Mouse (Mus musculus) granulocyte monocyte progenitor cell, adult 5-6 weeks (primary cell): ENCODE data around the gene Scgb1b20. TPM values are rescaled to one million over a fixed set of nuclear protein-coding genes. Genes with fewer than 3 reads are reported as not detected.
"Not testable (repeated sequence)": the region's sequence is repeated elsewhere in the genome, so short reads cannot be mapped to it uniquely, and the experiment has no call there.

Experiments used
- ATAC-seq: replicated peaks from 2 replicates; pipeline ENCODE4 v1.8.0; 2016; ENCODE audit warnings: mild to moderate bottlenecking, moderate TSS enrichment, inconsistent platforms; ENCODE audit not compliant: poor library complexity, severe bottlenecking
- total RNA-seq, 2 experiments: library from RNA; stranded (forward) in 1 of 2; stranded (reverse) in 1 of 2; fragments of 200-712, 200-1000 nt in 1 of 2; fragments of >200 nt in 1 of 2; fragmentation: Nextera tagmentation in 1 of 2; gene quantifications; 2 replicates each; pipeline ENCODE4 v1.2.3; 2014 to 2017

The Scgb1b20 gene
- total RNA-seq (2014; fragmentation: Nextera tagmentation) (not detected in 2 replicates), total RNA-seq (2017) (not detected in 2 replicates)

- ATAC-seq, result not testable (repeated sequence)
Measured at GRCm38 (mm10) chr7:33372934-33373333, at the start of gene Scgb1b20. Gene Scgb1b20, plus strand, starts transcription at chr7:33373234.

DNA sequence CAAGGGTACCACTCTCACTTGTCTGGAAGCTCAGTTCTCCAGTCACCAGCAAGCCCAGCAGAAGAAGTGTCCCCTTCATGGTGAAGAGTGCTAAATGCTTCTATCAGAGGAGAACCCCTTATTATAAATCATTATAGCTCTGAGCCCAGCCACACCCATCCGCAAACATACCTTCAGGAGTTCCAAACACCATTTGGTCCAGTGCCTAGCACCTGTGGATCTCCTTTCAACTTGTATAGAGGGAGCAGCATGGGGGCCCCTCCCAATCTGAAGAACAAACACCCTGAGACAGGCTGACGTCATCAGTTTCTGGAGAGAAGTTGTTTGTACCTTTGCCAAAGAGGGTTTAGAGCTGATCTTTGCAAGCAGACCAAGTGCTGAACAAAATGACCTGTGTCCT, 6.8 kb upstream of the Scgb1b20 start, which contains the start of gene Scgb2b20:
Gene Scgb2b20, minus strand, starts transcription at position 101 of the 400 bp plus-strand sequence.
- ATAC-seq, result not testable (repeated sequence)

GRCm38 (mm10) chr7:33399749-33400148, 26.7 kb downstream of the Scgb1b20 start:
- not testable (repeated sequence) for ATAC-seq

GRCm38 (mm10) chr7:33401650-33402049, 28.6 kb downstream of the Scgb1b20 start:
- no peak for ATAC-seq

GRCm38 (mm10) chr7:33409681-33410080, 36.6 kb downstream of the Scgb1b20 start:
- ATAC-seq, result not testable (repeated sequence)

Other genes with a start within 250 kb of the Scgb1b20 start
- gene Scgb2b18, start 199.4 kb upstream of the Scgb1b20 start, total RNA-seq (2014; fragmentation: Nextera tagmentation), result not detected in 2 replicates
- gene Scgb2b18, start 199.4 kb upstream of the Scgb1b20 start, total RNA-seq (2017), result not detected in 2 replicates
- not detected in 2 replicates for gene Scgb1b18, start 187.7 kb upstream of the Scgb1b20 start, total RNA-seq (2014; fragmentation: Nextera tagmentation)
- not detected in 2 replicates for gene Scgb1b18, start 187.7 kb upstream of the Scgb1b20 start, total RNA-seq (2017)
- not detected in 2 replicates for gene Scgb2b19, start 92.9 kb upstream of the Scgb1b20 start, total RNA-seq (2014; fragmentation: Nextera tagmentation)
- not detected in 2 replicates for gene Scgb2b19, start 92.9 kb upstream of the Scgb1b20 start, total RNA-seq (2017)
- gene Scgb1b19, start 85.9 kb upstream of the Scgb1b20 start, total RNA-seq (2014; fragmentation: Nextera tagmentation), result not detected in 2 replicates
- not detected in 2 replicates for gene Scgb1b19, start 85.9 kb upstream of the Scgb1b20 start, total RNA-seq (2017)
- not detected in 2 replicates for gene Scgb2b20, start 6.9 kb upstream of the Scgb1b20 start, total RNA-seq (2014; fragmentation: Nextera tagmentation)
- gene Scgb2b20, start 6.9 kb upstream of the Scgb1b20 start, total RNA-seq (2017), result not detected in 2 replicates
- not detected in 2 replicates for gene Scgb2b21, start 147.2 kb downstream of the Scgb1b20 start, total RNA-seq (2014; fragmentation: Nextera tagmentation)
- not detected in 2 replicates for gene Scgb2b21, start 147.2 kb downstream of the Scgb1b20 start, total RNA-seq (2017)